Mouse (Mus musculus) kidney, postnatal 0 days (tissue): ENCODE results near the gene Inpp5k. TPM values are rescaled to one million over a fixed set of nuclear protein-coding genes. Genes with fewer than 3 reads are reported as not detected.

Experiments used
- ATAC-seq: fragments of 200-750 bp; cut with Nextera tagmentation; replicated peaks from 2 replicates; pipeline ENCODE4 v1.8.0; 2017; ENCODE audit warnings: low read depth, moderate number of reproducible peaks, moderate TSS enrichment, moderate library complexity; ENCODE audit not compliant: low FRiP score
- DNase-seq: peaks from one replicate; pipeline ENCODE4 v3.0.0-alpha.2; 2016; ENCODE audit warnings: low spot score
- H3K27ac ChIP-seq: fragments of 300-500 bp; sonication (generic); 2 replicates; pipeline ENCODE4 v1.5.1; 2014; ENCODE audit warnings: mild to moderate bottlenecking
- H3K27me3 ChIP-seq: fragments of 300-500 bp; sonication (generic); 2 replicates; pipeline ENCODE4 v1.6.1; 2014; ENCODE audit warnings: low read length, mixed read lengths; ENCODE audit not compliant: insufficient read depth
- H3K36me3 ChIP-seq: fragments of 300-500 bp; sonication (generic); 2 replicates; pipeline ENCODE4 v1.6.1; 2014; ENCODE audit warnings: low read length, mixed read lengths; ENCODE audit not compliant: insufficient read depth
- H3K4me1 ChIP-seq: fragments of 300-500 bp; sonication (generic); replicated peaks from 2 replicates; pipeline ENCODE4 v1.6.1; 2014; ENCODE audit warnings: antibody characterized with exemption, low read length, mixed read lengths; ENCODE audit not compliant: insufficient read depth
- H3K4me2 ChIP-seq: fragments of 300-500 bp; sonication (generic); 2 replicates; pipeline ENCODE4 v1.6.1; 2014; ENCODE audit warnings: mild to moderate bottlenecking, low read length, moderate library complexity, mixed read lengths
- H3K4me3 ChIP-seq: fragments of 300-500 bp; sonication (generic); replicated peaks from 2 replicates; pipeline ENCODE4 v1.5.1; 2014; ENCODE audit warnings: low read depth, low read length
- H3K9ac ChIP-seq: fragments of 300-500 bp; sonication (generic); 2 replicates; pipeline ENCODE4 v1.6.1; 2014; ENCODE audit warnings: low read depth, low read length
- H3K9me3 ChIP-seq: fragments of 300-500 bp; sonication (generic); replicated peaks from 2 replicates; pipeline ENCODE4 v1.6.1; 2016; ENCODE audit warnings: low read length, inconsistent platforms, mixed read lengths
- CTCF ChIP-seq: IDR thresholded peaks from 2 replicates; pipeline ENCODE4 v1.5.1; 2016; ENCODE audit warnings: antibody characterized with exemption, low read depth, mild to moderate bottlenecking, moderate library complexity
- WGBS: fragments of 180-500 bp; shearing (Covaris S2); extraction: QIAGEN DNeasy Blood & Tissue Kit; methylation state at CpG from one replicate; pipeline ENCODE4 v1.1.7; 2014; 5-methylcytosine and 5-hydroxymethylcytosine counted together
- polyA plus RNA-seq: library from polyadenylated mRNA; unstranded; fragments of >200 nt; fragmentation: Nextera tagmentation; extraction: Ambion mirVana; gene quantifications from 2 replicates; pipeline ENCODE4 v1.2.1, GENCODE M21; 2015

The Inpp5k gene
- polyA plus RNA-seq, 1 experiment from 2014 or later, result 38.6 TPM

GRCm38 (mm10) chr11:75654471-75655390 lies 23.9 kb downstream of the Inpp5k start:
- DNase-seq (no peak), ATAC-seq (no peak)
- 49% methylated on average over 25 of the region's 25 CpGs for WGBS
- peak overlapping the region; percentile 80; the same call in 1 of the 2 replicates for H3K9ac ChIP-seq
- H3K27me3 ChIP-seq, result no peaks in the 10 kb centered on the region
- peaks cover 26% of the 10 kb centered on the region for H3K4me1 ChIP-seq
- H3K4me3 ChIP-seq, result peak overlapping the region; percentile 66
- peaks cover 18% of the 10 kb centered on the region for H3K36me3 ChIP-seq
- H3K4me2 ChIP-seq, result peak overlapping the region; percentile 93
- no peaks in the 10 kb centered on the region for H3K9me3 ChIP-seq
- peak overlapping the region; percentile 97 for H3K27ac ChIP-seq
- TF ChIP-seq CTCF, result no peak

DNA sequence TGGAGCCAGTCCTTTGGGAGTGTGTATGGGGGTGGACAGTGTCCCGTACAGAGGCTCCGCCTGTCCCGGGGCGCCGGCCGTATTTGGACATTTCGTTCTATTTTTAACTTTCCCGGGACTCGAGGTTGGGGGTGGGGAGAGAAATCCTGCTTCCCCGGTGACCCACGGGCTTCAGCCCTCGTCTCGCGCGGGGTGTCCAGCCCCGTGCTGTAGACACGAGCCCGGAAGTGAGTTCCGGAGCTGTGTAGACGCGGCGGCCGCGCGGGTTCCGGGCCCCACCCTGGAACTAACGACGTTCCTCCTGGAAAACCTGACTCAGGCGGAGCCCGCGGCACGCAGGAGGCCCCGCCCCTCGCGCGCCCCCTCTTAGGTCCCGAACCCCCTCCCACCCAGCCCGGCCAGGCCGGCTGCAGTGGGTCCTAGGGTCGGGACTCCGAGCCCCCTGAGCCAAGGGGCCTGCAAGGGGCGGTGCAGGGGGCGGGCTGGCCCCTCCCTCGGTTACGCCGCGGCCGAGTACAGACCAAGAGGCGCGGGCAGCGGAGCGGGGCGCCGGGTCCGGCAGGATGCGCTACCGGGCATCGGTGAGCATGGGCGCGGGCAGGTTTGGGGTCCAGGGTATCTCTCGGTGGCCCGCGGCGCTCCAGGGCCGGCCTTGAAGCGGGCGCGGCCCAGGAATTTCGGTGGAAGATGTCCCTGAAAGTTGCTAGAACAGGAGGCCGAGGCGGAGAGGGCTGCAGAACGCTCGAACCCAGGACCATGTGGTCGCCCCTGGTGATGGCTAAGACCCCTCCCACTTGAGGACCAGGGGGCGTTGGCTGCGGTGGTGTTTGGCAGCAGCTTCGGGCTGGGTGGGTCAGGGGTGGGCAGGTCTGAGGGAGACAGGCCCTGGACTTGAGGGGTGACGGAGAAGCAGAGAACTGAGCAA lies 25.1 kb downstream of the Inpp5k start:
- no peak for TF ChIP-seq CTCF
- Histone ChIP-seq H3K4me3 (peak overlapping the region; percentile 66), H3K9ac (peak overlapping the region; percentile 80), H3K36me3 (peaks cover 26% of the 10 kb centered on the region), H3K4me1 (peaks cover 23% of the 10 kb centered on the region), H3K27me3 (no peaks in the 10 kb centered on the region), H3K9me3 (no peaks in the 10 kb centered on the region), H3K27ac (peak overlapping the region; percentile 97), H3K4me2 (peak overlapping the region; percentile 93)
- under 1% methylated on average over 78 of the region's 78 CpGs for WGBS
- DNase-seq (peak; percentile 74), ATAC-seq (peak; percentile 19; the same call in 1 of the 2 replicates)

DNA sequence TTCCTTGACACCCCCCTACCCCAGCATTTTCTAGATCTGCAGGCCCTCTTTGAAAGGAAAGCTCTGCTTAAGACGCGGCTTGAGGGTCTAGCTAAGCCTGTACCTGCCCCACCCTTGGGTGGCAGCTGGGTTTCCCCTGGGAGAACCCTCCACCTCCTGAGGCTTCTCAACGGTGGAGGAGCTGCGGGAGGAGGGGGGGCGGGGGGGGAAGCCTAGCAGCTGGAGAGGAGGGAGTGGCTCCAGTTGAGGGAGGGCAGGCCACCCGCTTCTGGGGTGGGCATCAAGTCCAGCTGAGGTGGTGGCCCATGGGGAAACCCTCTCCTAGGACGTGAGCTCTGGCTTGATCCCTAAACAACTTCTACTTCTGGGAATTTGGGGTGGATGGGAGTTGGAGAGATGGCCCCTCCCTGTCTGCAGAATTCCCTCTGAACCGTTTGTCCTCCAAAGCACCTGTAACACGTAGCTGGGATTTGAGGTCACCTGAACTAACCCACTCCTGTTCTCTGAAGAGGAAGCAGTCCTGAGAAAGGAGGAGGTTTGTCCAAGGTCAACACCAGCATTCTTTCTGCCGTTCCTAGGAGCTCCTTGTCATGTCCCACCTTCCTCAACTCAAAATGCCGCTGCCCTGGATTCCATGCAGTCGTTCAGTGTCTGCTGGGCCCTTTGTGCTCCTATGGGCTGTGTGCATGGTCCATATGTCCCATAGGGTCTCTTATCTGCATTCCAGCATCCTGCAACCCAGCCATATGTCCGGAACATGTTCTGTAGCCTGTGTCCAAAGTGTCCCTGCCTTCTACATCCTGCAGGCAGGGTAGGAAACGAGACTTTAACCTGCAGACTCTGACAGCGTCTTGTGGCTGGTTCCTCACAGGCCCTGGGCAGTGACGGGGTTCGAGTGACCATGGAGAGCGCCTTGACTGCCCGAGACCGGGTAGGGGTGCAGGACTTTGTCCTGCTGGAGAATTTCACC lies 26.1 kb downstream of the Inpp5k start:
- 49% methylated on average over 20 of the region's 20 CpGs for WGBS
- H3K9ac ChIP-seq, result peak overlapping the region; percentile 80
- ATAC-seq, result no peak
- H3K27ac ChIP-seq, result peak overlapping the region; percentile 97
- no peak for TF ChIP-seq CTCF
- peaks cover 23% of the 10 kb centered on the region for H3K4me1 ChIP-seq
- no peaks in the 10 kb centered on the region for H3K9me3 ChIP-seq
- no peaks in the 10 kb centered on the region for H3K27me3 ChIP-seq
- peak overlapping the region; percentile 93 for H3K4me2 ChIP-seq
- DNase-seq, result no peak
- peaks cover 36% of the 10 kb centered on the region for H3K36me3 ChIP-seq
- peak overlapping the region; percentile 66 for H3K4me3 ChIP-seq

GRCm38 (mm10) chr11:75657841-75658240 lies 27.1 kb downstream of the Inpp5k start:
- TF ChIP-seq CTCF, result no peak
- H3K27me3 ChIP-seq, result no peaks in the 10 kb centered on the region
- H3K4me3 ChIP-seq, result no peak overlapping the region
- H3K9me3 ChIP-seq, result no peaks in the 10 kb centered on the region
- ATAC-seq (no peak), DNase-seq (no peak)
- peaks cover 46% of the 10 kb centered on the region for H3K36me3 ChIP-seq
- H3K4me1 ChIP-seq, result peaks cover 23% of the 10 kb centered on the region
- no peak overlapping the region for H3K27ac ChIP-seq
- no peak overlapping the region for H3K4me2 ChIP-seq
- H3K9ac ChIP-seq, result no peak overlapping the region

DNA sequence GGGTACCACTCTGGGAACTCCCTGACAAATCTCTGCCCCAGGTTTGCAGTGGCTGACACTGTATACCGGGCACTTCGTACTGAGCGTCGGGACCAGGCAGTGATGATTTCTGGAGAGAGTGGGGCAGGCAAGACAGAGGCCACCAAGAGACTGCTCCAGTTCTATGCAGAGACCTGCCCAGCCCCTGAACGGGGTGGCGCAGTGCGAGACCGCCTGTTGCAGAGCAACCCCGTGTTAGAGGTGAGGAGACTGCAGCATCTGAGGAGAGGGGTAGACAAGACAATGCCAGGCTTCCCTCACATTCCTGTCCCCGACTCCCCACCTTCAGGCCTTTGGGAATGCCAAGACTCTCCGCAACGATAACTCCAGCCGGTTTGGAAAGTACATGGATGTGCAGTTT lies 27.5 kb downstream of the Inpp5k start:
- ATAC-seq (no peak), DNase-seq (no peak)
- Histone ChIP-seq H3K4me1 (peaks cover 23% of the 10 kb centered on the region), H3K36me3 (peaks cover 48% of the 10 kb centered on the region), H3K27me3 (no peaks in the 10 kb centered on the region), H3K4me2 (no peak overlapping the region), H3K9ac (no peak overlapping the region), H3K27ac (no peak overlapping the region), H3K9me3 (no peaks in the 10 kb centered on the region), H3K4me3 (no peak overlapping the region)
- no peak for TF ChIP-seq CTCF
- WGBS, result 93% methylated on average over 13 of the region's 13 CpGs
